Mouse (Mus musculus) olfactory bulb, adult 2 months (tissue): ENCODE results near the gene Cacna1f.

Source experiments
- CTCF ChIP-seq: fragments of 200-500 bp; IDR thresholded peaks from 2 replicates; pipeline ENCODE4 v1.5.1; 2012; ENCODE audit warnings: low read depth, mild to moderate bottlenecking, low read length, moderate library complexity; ENCODE audit not compliant: insufficient read depth
- POLR2A ChIP-seq: fragments of 200-500 bp; IDR thresholded peaks from 2 replicates; pipeline ENCODE4 v1.6.1; 2012; ENCODE audit warnings: mild to moderate bottlenecking, low read depth, low read length, moderate library complexity; ENCODE audit not compliant: insufficient read depth

GRCm38 (mm10) chrX:7658031-7658784, 51.3 kb downstream of the Cacna1f start:
- no peak for TF ChIP-seq CTCF
- no peak for TF ChIP-seq POLR2A
